Mouse (Mus musculus): ENCODE measurements around the gene B3gntl1.

Gene B3gntl1

DNA sequence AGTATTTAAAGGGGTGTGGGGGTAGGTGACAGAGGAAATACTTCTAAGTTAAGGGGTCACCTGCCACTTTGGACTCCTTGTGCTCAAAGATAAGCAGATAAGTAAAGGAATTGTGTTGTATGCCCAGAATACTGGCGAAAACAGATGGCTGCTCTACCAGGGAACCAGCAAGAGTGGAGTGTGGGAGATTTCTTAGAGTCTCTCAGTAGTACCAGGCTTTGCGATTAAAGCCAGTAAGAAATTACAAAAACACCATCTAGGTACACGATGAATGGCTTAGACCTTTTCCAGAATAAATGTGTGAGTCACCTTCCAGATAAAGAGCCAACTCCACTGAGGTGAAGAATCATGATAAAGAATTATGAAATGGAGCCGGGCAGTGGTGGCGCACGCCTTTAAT, 27.6 kb downstream of the B3gntl1 start:
- no peak for DNase-seq (ENCODE audit: low spot score)

GRCm38 (mm10) chr11:121641501-121642145, 31.3 kb downstream of the B3gntl1 start:
- DNase-seq (ENCODE audit: low spot score), result no peak

DNA sequence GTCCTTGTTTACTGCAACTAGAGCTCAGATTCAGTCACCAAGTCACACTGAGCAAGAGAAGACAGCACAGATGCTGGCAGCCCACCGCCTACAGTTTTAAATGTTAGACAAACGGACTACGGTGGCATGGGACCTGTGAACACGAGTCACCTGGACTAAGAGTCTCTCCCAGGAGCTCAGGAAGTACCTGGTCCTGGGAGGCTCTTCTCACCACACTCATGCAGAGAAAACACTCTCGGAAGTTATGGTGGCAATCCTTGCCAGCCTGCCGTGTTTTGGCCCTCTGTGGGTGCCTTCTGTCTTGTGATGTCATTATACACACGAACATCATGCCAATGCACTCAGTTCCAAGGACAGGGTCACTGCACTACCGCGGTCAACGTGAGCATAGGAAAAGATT, 36.3 kb downstream of the B3gntl1 start:
- no peak for DNase-seq (ENCODE audit: low spot score)

GRCm38 (mm10) chr11:121631410-121631809, 41.5 kb downstream of the B3gntl1 start:
- no peak for DNase-seq (ENCODE audit: low spot score)

DNA sequence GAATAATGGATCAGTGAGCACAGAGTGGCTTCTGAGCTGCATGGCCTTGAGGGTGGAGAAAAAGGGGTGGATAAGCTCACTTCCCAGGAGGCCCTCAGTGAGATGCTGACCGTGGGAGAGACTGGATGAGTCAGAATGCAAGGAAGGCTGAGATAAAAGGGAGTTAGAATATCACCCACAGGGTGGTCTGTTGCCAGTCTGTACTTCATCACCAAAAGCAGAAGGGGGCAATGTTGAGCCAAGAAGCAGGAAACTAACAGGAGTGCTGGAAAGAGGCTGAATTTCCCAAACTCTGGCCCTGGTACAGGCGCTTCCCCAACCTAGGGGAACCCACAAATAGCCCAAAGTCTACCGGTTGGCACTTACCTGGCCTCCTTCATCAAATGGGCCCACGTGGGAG, 42.5 kb downstream of the B3gntl1 start:
- DNase-seq (ENCODE audit: low spot score), result no peak

DNA sequence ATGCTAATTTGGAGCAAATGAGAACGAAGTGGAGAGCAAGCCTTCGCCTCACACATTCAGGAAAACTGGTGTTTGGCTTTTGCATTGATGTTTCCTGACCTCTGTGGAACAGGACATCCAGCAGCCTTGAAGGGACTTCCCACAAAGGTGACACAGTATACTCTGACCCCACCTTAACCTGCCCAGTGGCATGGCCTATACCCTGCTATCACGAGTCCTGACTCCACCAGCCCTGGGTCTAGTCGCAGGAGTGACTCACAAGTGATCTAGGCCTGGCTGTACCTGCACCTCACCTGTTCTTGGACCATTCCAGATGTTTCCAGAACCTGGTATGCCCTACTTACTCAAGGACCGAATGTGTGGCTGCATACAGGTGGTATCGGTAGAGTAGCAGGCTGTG, 43.4 kb downstream of the B3gntl1 start:
- no peak for DNase-seq (ENCODE audit: low spot score)

GRCm38 (mm10) chr11:121627521-121627920, 45.4 kb downstream of the B3gntl1 start:
- no peak for DNase-seq (ENCODE audit: low spot score)

DNA sequence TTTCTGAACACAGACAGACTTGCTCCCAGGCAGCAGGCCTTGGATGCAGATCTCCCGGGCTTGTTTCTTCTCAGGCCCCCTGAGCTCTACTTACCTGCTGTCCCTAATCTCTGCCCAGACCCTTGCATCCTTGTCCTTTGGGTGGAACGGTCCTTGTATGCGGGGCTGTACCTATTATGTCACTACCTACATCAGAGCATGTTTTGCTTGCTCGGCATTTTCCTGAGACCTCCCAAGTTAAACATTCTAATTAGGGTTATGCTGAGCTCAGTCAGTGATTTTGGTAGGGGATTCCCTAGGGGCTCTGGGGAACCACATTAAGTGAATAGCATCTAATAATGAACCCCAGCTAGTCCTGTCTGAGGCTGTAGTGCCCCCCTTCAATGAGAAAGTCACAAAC, 47.9 kb downstream of the B3gntl1 start:
- DNase-seq (ENCODE audit: low spot score), result no peak

- no peak for DNase-seq (ENCODE audit: low spot score)
Measured at GRCm38 (mm10) chr11:121617371-121617770, 55.6 kb downstream of the B3gntl1 start.

- no peak for DNase-seq (ENCODE audit: low spot score)
Measured at GRCm38 (mm10) chr11:121616501-121616900, 56.5 kb downstream of the B3gntl1 start.

DNA sequence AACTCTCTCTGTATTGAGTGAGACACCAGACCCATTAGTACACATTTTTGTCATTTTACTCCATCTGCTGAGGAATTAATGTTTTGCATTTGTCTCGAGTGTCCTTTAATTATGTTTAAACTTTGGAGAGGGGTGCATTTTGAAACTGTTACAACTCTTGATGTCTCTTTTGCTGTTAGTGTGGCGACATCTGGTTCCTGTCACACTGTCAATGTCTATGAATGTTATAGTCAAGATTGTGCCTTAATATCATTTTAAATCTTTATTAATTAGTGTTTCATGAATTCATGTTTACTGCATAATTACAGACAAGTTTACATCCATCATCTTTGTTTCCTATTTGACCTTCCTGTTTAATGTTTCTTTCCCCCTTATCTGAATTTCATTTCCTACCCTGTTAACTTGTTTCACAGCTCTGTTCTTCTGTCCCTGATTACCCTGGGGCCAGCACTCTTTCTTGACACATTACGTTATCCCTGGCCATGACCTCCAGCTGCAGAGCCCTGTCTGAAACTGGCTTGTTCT, 56.9 kb downstream of the B3gntl1 start:
- no peak for DNase-seq (ENCODE audit: low spot score)

- no peak for DNase-seq (ENCODE audit: low spot score)
Measured at GRCm38 (mm10) chr11:121610976-121611375, 62.0 kb downstream of the B3gntl1 start.

DNA sequence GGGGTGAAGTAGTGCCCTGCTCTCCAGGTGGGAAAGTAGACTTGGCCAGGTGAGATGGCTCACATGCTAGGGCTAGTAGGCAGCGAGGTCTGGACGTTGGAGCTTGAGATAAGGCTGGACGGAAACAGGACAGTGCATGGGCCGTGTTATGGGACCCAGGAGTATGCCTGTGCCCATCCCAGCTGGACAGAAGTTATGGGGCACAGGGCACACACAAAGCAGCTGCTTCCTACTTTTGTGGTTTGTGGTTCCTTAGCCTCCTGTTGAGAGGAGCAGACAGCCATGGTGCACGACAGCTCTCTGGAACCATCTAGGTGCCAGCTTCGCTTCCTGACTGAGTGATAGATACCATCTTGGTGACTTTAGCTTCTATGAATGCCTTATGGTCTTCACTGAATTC, 67.3 kb downstream of the B3gntl1 start:
- no peak for DNase-seq (ENCODE audit: low spot score)

- DNase-seq (ENCODE audit: low spot score), result no peak
Measured at GRCm38 (mm10) chr11:121601422-121601821, 71.5 kb downstream of the B3gntl1 start.

GRCm38 (mm10) chr11:121597254-121597653, 75.7 kb downstream of the B3gntl1 start:
- DNase-seq (ENCODE audit: low spot score), result no peak

DNA sequence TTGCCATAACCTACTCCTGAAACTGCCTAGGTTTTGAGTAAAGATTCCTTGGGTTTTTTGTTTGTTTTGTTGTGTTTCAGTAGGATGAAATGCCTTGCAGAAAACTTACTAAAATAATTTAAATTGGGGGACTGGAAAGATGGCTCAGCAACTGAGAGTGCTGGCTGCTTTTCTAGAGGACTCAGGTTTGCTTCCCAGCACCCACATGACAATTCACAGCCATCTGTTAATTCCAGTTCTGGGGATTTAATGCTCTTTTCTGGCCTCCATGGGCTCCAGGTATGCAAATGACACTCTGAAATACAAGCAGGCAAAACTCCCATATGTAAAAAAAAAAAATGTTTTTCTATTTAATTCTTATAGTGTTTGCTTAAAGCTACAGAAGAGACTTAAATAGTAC, 91.1 kb downstream of the B3gntl1 start:
- no peak for DNase-seq (ENCODE audit: low spot score)
